Mouse (Mus musculus) granulocyte monocyte progenitor cell, adult 5-6 weeks (primary cell): ENCODE data around the gene Gm42688. TPM values are rescaled to one million over a fixed set of nuclear protein-coding genes. Genes with fewer than 3 reads are reported as not detected.

Experiments used
- total RNA-seq, 2 experiments: library from RNA; stranded (forward) in 1 of 2; stranded (reverse) in 1 of 2; fragments of 200-712, 200-1000 nt in 1 of 2; fragments of >200 nt in 1 of 2; fragmentation: Nextera tagmentation in 1 of 2; gene quantifications; 2 replicates each; pipeline ENCODE4 v1.2.3; 2014 to 2017

The Gm42688 gene
- total RNA-seq, 2 experiments from 2014 or later, result 2.0 to 2.6 TPM

Other genes with a start within 250 kb of the Gm42688 start
- gene Sema4f, start 161.8 kb upstream of the Gm42688 start, total RNA-seq (2014; fragmentation: Nextera tagmentation), result not detected in 2 replicates
- not detected in 2 replicates for gene Sema4f, start 161.8 kb upstream of the Gm42688 start, total RNA-seq (2017)
- 2.2 TPM in 1 of 2 replicates, not detected in the other for gene M1ap, start 154.7 kb upstream of the Gm42688 start, total RNA-seq (2014; fragmentation: Nextera tagmentation)
- 2.7 and 6.3 TPM in 2 replicates for gene M1ap, start 154.7 kb upstream of the Gm42688 start, total RNA-seq (2017)
- 18.7 and 25.8 TPM in 2 replicates for gene Dok1, start 68.1 kb upstream of the Gm42688 start, total RNA-seq (2014; fragmentation: Nextera tagmentation)
- 9.0 and 16.1 TPM in 2 replicates for gene Dok1, start 68.1 kb upstream of the Gm42688 start, total RNA-seq (2017)
- 9.0 TPM in 1 of 2 replicates, not detected in the other for gene Loxl3, start 67.4 kb upstream of the Gm42688 start, total RNA-seq (2014; fragmentation: Nextera tagmentation)
- gene Loxl3, start 67.4 kb upstream of the Gm42688 start, total RNA-seq (2017), result 0.46 and 2.2 TPM in 2 replicates
- gene Aup1, start 47.1 kb upstream of the Gm42688 start, total RNA-seq (2014; fragmentation: Nextera tagmentation), result 235 and 242 TPM in 2 replicates
- gene Aup1, start 47.1 kb upstream of the Gm42688 start, total RNA-seq (2017), result 120 and 136 TPM in 2 replicates
- 96.9 and 114 TPM in 2 replicates for gene Htra2, start 46.3 kb upstream of the Gm42688 start, total RNA-seq (2014; fragmentation: Nextera tagmentation)
- gene Htra2, start 46.3 kb upstream of the Gm42688 start, total RNA-seq (2017), result 66.2 and 81.3 TPM in 2 replicates
- gene Dqx1, start 43.8 kb upstream of the Gm42688 start, total RNA-seq (2014; fragmentation: Nextera tagmentation), result 0.81 and 2.4 TPM in 2 replicates
- 1.1 and 1.6 TPM in 2 replicates for gene Dqx1, start 43.8 kb upstream of the Gm42688 start, total RNA-seq (2017)
- gene Tlx2, start 31.3 kb upstream of the Gm42688 start, total RNA-seq (2014; fragmentation: Nextera tagmentation), result not detected in 2 replicates
- gene Tlx2, start 31.3 kb upstream of the Gm42688 start, total RNA-seq (2017), result not detected in 2 replicates
- gene Pcgf1, start 23.7 kb upstream of the Gm42688 start, total RNA-seq (2014; fragmentation: Nextera tagmentation), result 20.3 and 24.6 TPM in 2 replicates
- gene Pcgf1, start 23.7 kb upstream of the Gm42688 start, total RNA-seq (2017), result 10.9 and 11.5 TPM in 2 replicates
- not detected in 2 replicates for gene Lbx2, start 15.2 kb upstream of the Gm42688 start, total RNA-seq (2014; fragmentation: Nextera tagmentation)
- 1.3 TPM in 1 of 2 replicates, not detected in the other for gene Lbx2, start 15.2 kb upstream of the Gm42688 start, total RNA-seq (2017)
- gene Ccdc142, start within 50 bp of the Gm42688 start, total RNA-seq (2014; fragmentation: Nextera tagmentation), result 2.8 and 8.2 TPM in 2 replicates
- 2.5 and 5.7 TPM in 2 replicates for gene Ccdc142, start within 50 bp of the Gm42688 start, total RNA-seq (2017)
- 48.6 and 78.4 TPM in 2 replicates for gene Mrpl53, start 7.4 kb downstream of the Gm42688 start, total RNA-seq (2014; fragmentation: Nextera tagmentation)
- 14.6 and 29.1 TPM in 2 replicates for gene Mrpl53, start 7.4 kb downstream of the Gm42688 start, total RNA-seq (2017)
- gene Mogs, start 13.9 kb downstream of the Gm42688 start, total RNA-seq (2014; fragmentation: Nextera tagmentation), result 90.1 and 93.4 TPM in 2 replicates
- 137 and 158 TPM in 2 replicates for gene Mogs, start 13.9 kb downstream of the Gm42688 start, total RNA-seq (2017)
- gene Wbp1, start 19.9 kb downstream of the Gm42688 start, total RNA-seq (2014; fragmentation: Nextera tagmentation), result 31.4 and 38.9 TPM in 2 replicates
- 77.6 and 91.3 TPM in 2 replicates for gene Wbp1, start 19.9 kb downstream of the Gm42688 start, total RNA-seq (2017)
- gene Ino80b, start 23.8 kb downstream of the Gm42688 start, total RNA-seq (2014; fragmentation: Nextera tagmentation), result 17.2 and 22.8 TPM in 2 replicates
- 32.9 and 47.6 TPM in 2 replicates for gene Ino80b, start 23.8 kb downstream of the Gm42688 start, total RNA-seq (2017)
- 5.1 and 8.7 TPM in 2 replicates for gene Rtkn, start 33.8 kb downstream of the Gm42688 start, total RNA-seq (2014; fragmentation: Nextera tagmentation)
- gene Rtkn, start 33.8 kb downstream of the Gm42688 start, total RNA-seq (2017), result 2.1 and 5.0 TPM in 2 replicates
- gene Wdr54, start 54.8 kb downstream of the Gm42688 start, total RNA-seq (2014; fragmentation: Nextera tagmentation), result not detected in 2 replicates
- gene Wdr54, start 54.8 kb downstream of the Gm42688 start, total RNA-seq (2017), result 0.04 TPM in 1 of 2 replicates, not detected in the other
- 0.51 TPM in 1 of 2 replicates, not detected in the other for gene 1700003E16Rik, start 54.8 kb downstream of the Gm42688 start, total RNA-seq (2014; fragmentation: Nextera tagmentation)
- gene 1700003E16Rik, start 54.8 kb downstream of the Gm42688 start, total RNA-seq (2017), result not detected in 2 replicates
- gene Dctn1, start 64.3 kb downstream of the Gm42688 start, total RNA-seq (2014; fragmentation: Nextera tagmentation), result 27.3 and 71.9 TPM in 2 replicates
- gene Dctn1, start 64.3 kb downstream of the Gm42688 start, total RNA-seq (2017), result 69.4 and 69.5 TPM in 2 replicates
- not detected in 2 replicates for gene Slc4a5, start 118.2 kb downstream of the Gm42688 start, total RNA-seq (2014; fragmentation: Nextera tagmentation)
- gene Slc4a5, start 118.2 kb downstream of the Gm42688 start, total RNA-seq (2017), result 0.13 TPM in 1 of 2 replicates, not detected in the other
- gene Mthfd2, start 224.3 kb downstream of the Gm42688 start, total RNA-seq (2014; fragmentation: Nextera tagmentation), result 20.8 and 48.1 TPM in 2 replicates
- 31.7 and 35.6 TPM in 2 replicates for gene Mthfd2, start 224.3 kb downstream of the Gm42688 start, total RNA-seq (2017)
- 75.2 and 76.6 TPM in 2 replicates for gene Mob1a, start 224.4 kb downstream of the Gm42688 start, total RNA-seq (2014; fragmentation: Nextera tagmentation)
- 134 and 144 TPM in 2 replicates for gene Mob1a, start 224.4 kb downstream of the Gm42688 start, total RNA-seq (2017)
- gene Bola3, start 247.5 kb downstream of the Gm42688 start, total RNA-seq (2014; fragmentation: Nextera tagmentation), result 76.1 and 91.2 TPM in 2 replicates
- 53.4 and 67.8 TPM in 2 replicates for gene Bola3, start 247.5 kb downstream of the Gm42688 start, total RNA-seq (2017)